Mouse (Mus musculus) adrenal gland, postnatal 36 days (tissue): ENCODE measurements around the gene Tia1. TPM values are rescaled to one million over a fixed set of nuclear protein-coding genes. Genes with fewer than 3 reads are reported as not detected.

Experiments used
- total RNA-seq, 2 experiments: library from RNA; stranded (reverse); gene quantifications; 2 replicates each; pipeline ENCODE4 v1.2.3; 2021

Tia1 gene
- total RNA-seq, 2 experiments from 2014 or later = 36.2 to 53.6 TPM

Other genes with a start within 250 kb of the Tia1 start
- gene Tgfa, start 209.0 kb upstream of the Tia1 start, total RNA-seq = 10 to 100 TPM; 12.0 to 20.8 TPM
- gene Fam136a, start 38.6 kb upstream of the Tia1 start, total RNA-seq = 100 to 1,000 TPM in 1 of 2 experiments, 10 to 100 TPM in 1; 70.1 to 117 TPM
- gene Snrpg, start 32.9 kb upstream of the Tia1 start, total RNA-seq = 100 to 1,000 TPM; 202 to 467 TPM
- 100 to 1,000 TPM; 139 to 253 TPM for gene Pcyox1, start 7.1 kb upstream of the Tia1 start, total RNA-seq
- not detected for gene Gm44790, start 22.4 kb downstream of the Tia1 start, total RNA-seq
- 10 to 100 TPM; 16.5 to 23.5 TPM for gene C87436, start 34.2 kb downstream of the Tia1 start, total RNA-seq
- 100 to 1,000 TPM; 316 to 364 TPM for gene Pcbp1, start 122.1 kb downstream of the Tia1 start, total RNA-seq
- under 1 TPM in 1 of 2 experiments, not detected in 1; 0.20 TPM for gene Asprv1, start 223.9 kb downstream of the Tia1 start, total RNA-seq